Mouse (Mus musculus): Measurements from ENCODE around the gene Kptn. TPM values are rescaled to one million over a fixed set of nuclear protein-coding genes. Genes with fewer than 3 reads are reported as not detected.

Kptn gene
- polyA plus RNA-seq, 1 experiment from 2014 or later = 15.0 TPM

GRCm38 (mm10) chr7:16128344-16128743, 8.6 kb downstream of the Kptn start:
- Histone ChIP-seq H3K4me2 (no peak overlapping the region), H3K27me3 (replicated peaks) (peaks cover 45% of the 10 kb centered on the region), H3K27ac (no peak overlapping the region), H3K9me3 (replicated peaks) (no peaks in the 10 kb centered on the region), H3K36me3 (peaks cover 10% of the 10 kb centered on the region; the same call in 1 of the 2 replicates), H3K9ac (no peak overlapping the region), H3K4me3 (no peak overlapping the region), H3K4me1 (peaks cover 16% of the 10 kb centered on the region)
- 57% methylated on average over 6 of the region's 6 CpGs for WGBS (ENCODE audit: insufficient replicate concordance)
- no peak for ATAC-seq

GRCm38 (mm10) chr7:16128899-16129298, 9.2 kb downstream of the Kptn start:
- H3K9me3 ChIP-seq (replicated peaks) = no peaks in the 10 kb centered on the region
- H3K27ac ChIP-seq = no peak overlapping the region
- no peak for ATAC-seq
- H3K4me3 ChIP-seq = no peak overlapping the region
- peaks cover 50% of the 10 kb centered on the region for H3K27me3 ChIP-seq (replicated peaks)
- H3K4me2 ChIP-seq = no peak overlapping the region
- H3K9ac ChIP-seq = no peak overlapping the region
- H3K4me1 ChIP-seq = peaks cover 16% of the 10 kb centered on the region
- H3K36me3 ChIP-seq = peaks cover 10% of the 10 kb centered on the region; the same call in 1 of the 2 replicates
- 63% methylated on average over 5 of the region's 5 CpGs for WGBS (ENCODE audit: insufficient replicate concordance)

GRCm38 (mm10) chr7:16129421-16129845, 9.7 kb downstream of the Kptn start, which contains the start of gene Slc8a2:
TSS of gene Slc8a2 (plus strand) at chr7:16129826.
- H3K4me2 ChIP-seq = peak within 1 kb of the TSS; percentile 63
- 3% methylated on average over 12 of the region's 12 CpGs for WGBS (ENCODE audit: insufficient replicate concordance)
- H3K9ac ChIP-seq = peak within 1 kb of the TSS; percentile 40
- H3K27me3 ChIP-seq (replicated peaks) = peaks cover 56% of the 10 kb centered on the region
- H3K9me3 ChIP-seq (replicated peaks) = no peaks in the 10 kb centered on the region
- peaks cover 10% of the 10 kb centered on the region; the same call in 1 of the 2 replicates for H3K36me3 ChIP-seq
- peak within 1 kb of the TSS; percentile 48 for H3K4me3 ChIP-seq
- H3K4me1 ChIP-seq = peaks cover 16% of the 10 kb centered on the region
- no peak within 1 kb of the TSS for H3K27ac ChIP-seq
- peak; percentile 70 for ATAC-seq

GRCm38 (mm10) chr7:16129846-16130691, 10.4 kb downstream of the Kptn start:
- peak overlapping the region; percentile 63 for H3K4me2 ChIP-seq
- peaks cover 57% of the 10 kb centered on the region for H3K27me3 ChIP-seq (replicated peaks)
- no peaks in the 10 kb centered on the region for H3K9me3 ChIP-seq (replicated peaks)
- ATAC-seq = peak; percentile 45; the same call in 1 of the 2 replicates
- H3K27ac ChIP-seq = no peak overlapping the region
- peak overlapping the region; percentile 48 for H3K4me3 ChIP-seq
- H3K4me1 ChIP-seq = peaks cover 16% of the 10 kb centered on the region
- H3K36me3 ChIP-seq = peaks cover 10% of the 10 kb centered on the region; the same call in 1 of the 2 replicates
- under 1% methylated on average over 38 of the region's 38 CpGs for WGBS (ENCODE audit: insufficient replicate concordance)
- peak overlapping the region; percentile 40 for H3K9ac ChIP-seq

GRCm38 (mm10) chr7:16130956-16131634, 11.4 kb downstream of the Kptn start:
- no peaks in the 10 kb centered on the region for H3K9me3 ChIP-seq (replicated peaks)
- 0 out of 2 replicates have a peak overlapping the region, but pooled peaks have one; percentile 63 for H3K4me2 ChIP-seq
- H3K27me3 ChIP-seq (replicated peaks) = peaks cover 57% of the 10 kb centered on the region
- H3K4me1 ChIP-seq = peaks cover 16% of the 10 kb centered on the region
- H3K27ac ChIP-seq = no peak overlapping the region
- H3K36me3 ChIP-seq = 0 out of 2 replicates have a peak, but pooled peaks cover under 1% of the 10 kb centered on the region
- no peak overlapping the region for H3K4me3 ChIP-seq
- 27% methylated on average over 13 of the region's 13 CpGs for WGBS (ENCODE audit: insufficient replicate concordance)
- no peak overlapping the region for H3K9ac ChIP-seq
- no peak for ATAC-seq

- Histone ChIP-seq H3K36me3 (no peaks in the 10 kb centered on the region), H3K4me2 (no peak overlapping the region), H3K4me3 (no peak overlapping the region), H3K9me3 (replicated peaks) (no peaks in the 10 kb centered on the region), H3K27ac (no peak overlapping the region), H3K9ac (no peak overlapping the region), H3K27me3 (replicated peaks) (peaks cover 57% of the 10 kb centered on the region), H3K4me1 (peaks cover 16% of the 10 kb centered on the region)
- WGBS (ENCODE audit: insufficient replicate concordance) = 12% methylated on average over 7 of the region's 7 CpGs
- ATAC-seq = no peak
These were observed 12.5 kb downstream of the Kptn start for GRCm38 (mm10) chr7:16132161-16132581.

- Histone ChIP-seq H3K27ac (no peak overlapping the region), H3K9me3 (replicated peaks) (no peaks in the 10 kb centered on the region), H3K4me3 (no peak overlapping the region), H3K36me3 (no peaks in the 10 kb centered on the region), H3K4me1 (peaks cover 16% of the 10 kb centered on the region), H3K4me2 (no peak overlapping the region), H3K9ac (no peak overlapping the region), H3K27me3 (replicated peaks) (peaks cover 57% of the 10 kb centered on the region)
- WGBS (ENCODE audit: insufficient replicate concordance) = 44% methylated on average over 3 of the region's 3 CpGs
- ATAC-seq = no peak
These were observed 13.2 kb downstream of the Kptn start for GRCm38 (mm10) chr7:16132926-16133325.

- Histone ChIP-seq H3K4me3 (no peak overlapping the region), H3K9ac (no peak overlapping the region), H3K4me2 (no peak overlapping the region), H3K27ac (no peak overlapping the region), H3K9me3 (replicated peaks) (no peaks in the 10 kb centered on the region), H3K27me3 (replicated peaks) (peaks cover 57% of the 10 kb centered on the region), H3K36me3 (no peaks in the 10 kb centered on the region), H3K4me1 (peaks cover 16% of the 10 kb centered on the region)
- ATAC-seq = no peak
- 79% methylated on average over 9 of the region's 9 CpGs for WGBS (ENCODE audit: insufficient replicate concordance)
These were observed 14.0 kb downstream of the Kptn start for GRCm38 (mm10) chr7:16133691-16134090.

- WGBS (ENCODE audit: insufficient replicate concordance) = 56% methylated on average over 7 of the region's 7 CpGs
These were observed 15.3 kb downstream of the Kptn start for GRCm38 (mm10) chr7:16134951-16135392.

GRCm38 (mm10) chr7:16146489-16147410, 27.1 kb downstream of the Kptn start:
- 20% methylated on average over 27 of the region's 27 CpGs for WGBS (ENCODE audit: insufficient replicate concordance)
- no peak overlapping the region for H3K4me2 ChIP-seq
- H3K4me1 ChIP-seq = no peaks in the 10 kb centered on the region
- H3K9ac ChIP-seq = no peak overlapping the region
- ATAC-seq = no peak
- no peak overlapping the region for H3K4me3 ChIP-seq
- peaks cover 45% of the 10 kb centered on the region for H3K27me3 ChIP-seq (replicated peaks)
- H3K9me3 ChIP-seq (replicated peaks) = no peaks in the 10 kb centered on the region
- no peak overlapping the region for H3K27ac ChIP-seq
- H3K36me3 ChIP-seq = no peaks in the 10 kb centered on the region

More at GRCm38 (mm10) chr7:16134951-16135392, 15.3 kb downstream of the Kptn start:
- Histone ChIP-seq H3K27me3 (replicated peaks) (peaks cover 49% of the 10 kb centered on the region), H3K4me2 (no peak overlapping the region), H3K36me3 (no peaks in the 10 kb centered on the region), H3K9ac (no peak overlapping the region), H3K4me1 (peaks cover 9% of the 10 kb centered on the region), H3K4me3 (no peak overlapping the region), H3K9me3 (replicated peaks) (no peaks in the 10 kb centered on the region), H3K27ac (no peak overlapping the region)
- ATAC-seq = no peak

- Histone ChIP-seq H3K4me1 (no peaks in the 10 kb centered on the region), H3K9me3 (replicated peaks) (no peaks in the 10 kb centered on the region), H3K4me3 (no peak overlapping the region), H3K4me2 (no peak overlapping the region), H3K9ac (no peak overlapping the region), H3K36me3 (no peaks in the 10 kb centered on the region), H3K27ac (no peak overlapping the region), H3K27me3 (replicated peaks) (peaks cover 45% of the 10 kb centered on the region)
- WGBS (ENCODE audit: insufficient replicate concordance) = 14% methylated on average over 15 of the region's 15 CpGs
- no peak for ATAC-seq
These were observed 27.9 kb downstream of the Kptn start for GRCm38 (mm10) chr7:16147643-16148042.
